Mouse (Mus musculus): Measurements from ENCODE around the gene 1700001J03Rik. TPM values are rescaled to one million over a fixed set of nuclear protein-coding genes. Genes with fewer than 3 reads are reported as not detected.

The 1700001J03Rik gene
- polyA plus RNA-seq, 1 experiment from 2014 or later: not detected

DNA sequence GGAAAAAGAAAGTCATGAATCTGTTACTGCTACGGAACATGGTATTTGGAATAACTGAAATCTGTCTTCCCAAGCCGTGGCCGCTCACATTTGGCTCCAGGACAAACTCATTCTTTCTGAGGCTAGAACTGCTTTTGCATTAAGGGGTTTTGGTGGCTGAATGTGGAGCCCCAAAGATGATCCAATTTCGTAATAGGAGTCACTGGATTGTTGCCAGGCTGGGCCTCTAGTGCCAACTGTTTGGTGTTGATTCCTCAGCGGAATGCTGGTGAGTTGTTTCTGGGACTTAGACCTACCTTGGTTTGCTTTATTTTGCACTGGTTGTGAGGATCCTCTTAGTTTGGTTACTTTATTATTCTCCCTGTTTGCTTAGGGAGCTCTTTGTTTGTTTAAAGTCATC, 38.7 kb upstream of the 1700001J03Rik start:
- H3K9ac ChIP-seq (ENCODE audit: low read length): no peak overlapping the region
- H3K4me2 ChIP-seq (ENCODE audit: low read length): no peak overlapping the region
- peaks cover 8% of the 10 kb centered on the region for H3K4me1 ChIP-seq (ENCODE audit: control insufficient read depth, insufficient read depth, low read length)
- no peaks in the 10 kb centered on the region for H3K9me3 ChIP-seq (replicated peaks; ENCODE audit: control insufficient read depth, low read length)
- no peak for ATAC-seq
- no peak overlapping the region for H3K27ac ChIP-seq (ENCODE audit: low read depth, low read length)
- H3K36me3 ChIP-seq (ENCODE audit: control insufficient read depth, insufficient read depth, low read length): 0 out of 2 replicates have a peak, but pooled peaks cover 2% of the 10 kb centered on the region
- H3K4me3 ChIP-seq (ENCODE audit: low read depth, low read length): no peak overlapping the region
- 88% methylated on average over 5 of the region's 5 CpGs for WGBS
- H3K27me3 ChIP-seq (replicated peaks; ENCODE audit: control insufficient read depth, insufficient read depth, low read length): no peaks in the 10 kb centered on the region
- peak; percentile 3 for DNase-seq (ENCODE audit: low spot score)

- WGBS: 34% methylated on average over 6 of the region's 6 CpGs
- ATAC-seq (no peak), DNase-seq (ENCODE audit: low spot score) (no peak)
- Histone ChIP-seq H3K27ac (ENCODE audit: low read depth, low read length) (peak overlapping the region; percentile 93), H3K36me3 (ENCODE audit: control insufficient read depth, insufficient read depth, low read length) (peaks cover 17% of the 10 kb centered on the region), H3K9me3 (replicated peaks; ENCODE audit: control insufficient read depth, low read length) (no peaks in the 10 kb centered on the region), H3K4me2 (ENCODE audit: low read length) (peak overlapping the region; percentile 69), H3K4me1 (ENCODE audit: control insufficient read depth, insufficient read depth, low read length) (peaks cover 8% of the 10 kb centered on the region), H3K27me3 (replicated peaks; ENCODE audit: control insufficient read depth, insufficient read depth, low read length) (no peaks in the 10 kb centered on the region), H3K9ac (ENCODE audit: low read length) (peak overlapping the region; percentile 92), H3K4me3 (ENCODE audit: low read depth, low read length) (peak overlapping the region; percentile 72)
These were observed 36.6 kb upstream of the 1700001J03Rik start for GRCm38 (mm10) chr5:146221722-146222121.

DNA sequence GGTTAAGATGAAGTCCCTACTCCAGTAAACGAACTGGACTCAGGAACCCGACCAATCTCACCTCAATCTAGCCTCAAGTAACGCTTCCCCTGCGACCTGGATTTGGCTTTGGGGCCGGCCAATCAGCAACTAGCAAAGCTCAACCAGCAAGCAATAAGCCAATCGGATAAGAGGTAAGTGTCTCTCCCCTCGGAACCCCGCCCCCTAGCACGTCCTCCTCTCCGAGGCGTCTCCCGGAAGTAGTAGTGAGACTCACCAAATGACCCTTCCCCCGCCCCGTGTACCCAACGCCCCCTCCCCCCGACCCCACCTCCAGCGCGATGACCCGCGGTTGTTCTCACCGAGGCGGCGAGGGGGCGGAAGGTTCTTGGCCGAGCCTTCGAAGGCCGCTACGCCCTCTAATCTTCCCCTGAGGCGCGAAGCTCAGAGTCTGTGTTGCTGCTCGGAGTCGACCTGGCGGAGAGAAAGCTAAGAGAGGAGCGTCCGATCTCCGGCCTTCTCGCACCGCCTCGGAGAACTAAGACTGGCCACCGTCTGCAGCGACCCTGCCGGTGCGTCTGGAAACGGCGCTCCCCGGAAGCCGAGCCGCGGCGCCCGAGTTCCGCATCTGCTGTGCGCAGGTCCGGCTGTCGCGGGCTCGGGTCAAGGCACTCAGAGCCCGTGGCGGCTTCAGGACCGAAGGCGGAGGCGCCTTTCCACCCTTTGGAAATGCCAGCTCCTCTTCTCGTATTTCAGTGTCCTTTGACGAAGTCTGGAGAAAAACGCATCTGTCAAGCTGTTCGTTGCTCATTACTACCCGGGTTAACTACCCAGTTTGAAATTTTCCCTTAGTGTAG, 36.0 kb upstream of the 1700001J03Rik start, which contains the start of gene Rnf6:
TSS of gene Rnf6 (minus strand) at position 677 of the 836 bp plus-strand sequence.
- WGBS: under 1% methylated on average over 64 of the region's 67 CpGs
- peak; percentile 100 for ATAC-seq
- H3K27ac ChIP-seq (ENCODE audit: low read depth, low read length): peak within 1 kb of the TSS; percentile 93

DNA sequence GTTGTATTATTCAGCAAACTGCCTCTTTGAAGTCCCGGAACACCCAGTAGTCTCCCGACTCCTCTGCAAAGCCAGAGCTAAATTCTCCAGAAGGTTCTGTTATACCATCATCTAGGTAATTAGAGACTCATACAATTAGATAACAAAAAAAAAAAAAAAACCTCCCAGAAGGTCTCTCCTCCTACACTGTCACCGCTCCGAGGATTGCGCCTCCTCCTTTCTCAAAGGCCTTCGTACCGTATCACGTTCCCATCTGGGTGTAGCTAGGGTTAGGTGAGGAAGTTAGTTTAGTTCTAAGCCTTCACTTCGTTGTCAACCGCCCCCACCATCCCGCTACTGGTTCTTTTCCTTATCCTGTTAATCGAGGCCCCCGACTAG, 35.4 kb upstream of the 1700001J03Rik start:
- 6% methylated on average over 13 of the region's 13 CpGs for WGBS

More for the DNA sequence above, 36.0 kb upstream of the 1700001J03Rik start, which contains the start of gene Rnf6:
- H3K9me3 ChIP-seq (replicated peaks; ENCODE audit: control insufficient read depth, low read length): no peaks in the 10 kb centered on the region
- peak within 1 kb of the TSS; percentile 92 for H3K9ac ChIP-seq (ENCODE audit: low read length)
- H3K4me2 ChIP-seq (ENCODE audit: low read length): peak within 1 kb of the TSS; percentile 69
- peak; percentile 98 for DNase-seq (ENCODE audit: low spot score)
- peak within 1 kb of the TSS; percentile 72 for H3K4me3 ChIP-seq (ENCODE audit: low read depth, low read length)
- H3K4me1 ChIP-seq (ENCODE audit: control insufficient read depth, insufficient read depth, low read length): peaks cover 8% of the 10 kb centered on the region
- no peaks in the 10 kb centered on the region for H3K27me3 ChIP-seq (replicated peaks; ENCODE audit: control insufficient read depth, insufficient read depth, low read length)
- H3K36me3 ChIP-seq (ENCODE audit: control insufficient read depth, insufficient read depth, low read length): peaks cover 22% of the 10 kb centered on the region

DNA sequence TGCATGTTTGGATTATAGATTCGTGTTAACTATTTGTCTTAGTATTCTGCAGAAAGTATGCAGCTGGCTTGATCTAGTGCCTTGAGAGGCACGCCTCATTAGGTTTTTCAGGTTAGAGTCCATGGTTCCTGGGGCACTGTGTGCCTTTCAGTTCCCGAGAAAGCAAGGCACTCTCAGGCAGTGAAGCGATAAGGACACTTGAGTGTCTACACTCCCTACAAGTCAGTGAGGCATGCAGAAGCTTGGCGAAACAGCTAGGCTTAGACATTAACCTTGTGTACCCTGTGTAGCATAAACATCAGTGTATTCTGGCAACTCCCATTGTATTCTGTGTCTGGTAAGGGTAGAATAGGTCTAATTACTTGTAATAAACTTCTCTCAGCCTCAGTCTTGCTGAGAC, 20.4 kb upstream of the 1700001J03Rik start:
- WGBS: 95% methylated on average over 5 of the region's 5 CpGs
- H3K36me3 ChIP-seq (ENCODE audit: control insufficient read depth, insufficient read depth, low read length): peaks cover 78% of the 10 kb centered on the region

More for the DNA sequence above, 35.4 kb upstream of the 1700001J03Rik start:
- Histone ChIP-seq H3K27me3 (replicated peaks; ENCODE audit: control insufficient read depth, insufficient read depth, low read length) (no peaks in the 10 kb centered on the region), H3K4me3 (ENCODE audit: low read depth, low read length) (peak overlapping the region; percentile 72), H3K9me3 (replicated peaks; ENCODE audit: control insufficient read depth, low read length) (no peaks in the 10 kb centered on the region), H3K27ac (ENCODE audit: low read depth, low read length) (no peak overlapping the region; the same call in 1 of the 2 replicates), H3K36me3 (ENCODE audit: control insufficient read depth, insufficient read depth, low read length) (peaks cover 28% of the 10 kb centered on the region), H3K4me1 (ENCODE audit: control insufficient read depth, insufficient read depth, low read length) (peaks cover 8% of the 10 kb centered on the region), H3K4me2 (ENCODE audit: low read length) (peak overlapping the region; percentile 69), H3K9ac (ENCODE audit: low read length) (peak overlapping the region; percentile 62)
- DNase-seq (ENCODE audit: low spot score): no peak
- ATAC-seq: peak; percentile 64

GRCm38 (mm10) chr5:146203921-146204320, 18.8 kb upstream of the 1700001J03Rik start:
- WGBS: 88% methylated on average over 2 of the region's 2 CpGs
- no peak overlapping the region for H3K4me2 ChIP-seq (ENCODE audit: low read length)
- no peak for ATAC-seq

More for the DNA sequence above, 20.4 kb upstream of the 1700001J03Rik start:
- Histone ChIP-seq H3K9me3 (replicated peaks; ENCODE audit: control insufficient read depth, low read length) (no peaks in the 10 kb centered on the region), H3K9ac (ENCODE audit: low read length) (no peak overlapping the region), H3K27ac (ENCODE audit: low read depth, low read length) (no peak overlapping the region), H3K4me1 (ENCODE audit: control insufficient read depth, insufficient read depth, low read length) (no peaks in the 10 kb centered on the region), H3K4me3 (ENCODE audit: low read depth, low read length) (no peak overlapping the region), H3K27me3 (replicated peaks; ENCODE audit: control insufficient read depth, insufficient read depth, low read length) (no peaks in the 10 kb centered on the region), H3K4me2 (ENCODE audit: low read length) (no peak overlapping the region)
- no peak for DNase-seq (ENCODE audit: low spot score)
- no peak for ATAC-seq

GRCm38 (mm10) chr5:146200580-146200979, 15.5 kb upstream of the 1700001J03Rik start:
- ATAC-seq: no peak
- 99% methylated on average over 6 of the region's 6 CpGs for WGBS
- Histone ChIP-seq H3K27me3 (replicated peaks; ENCODE audit: control insufficient read depth, insufficient read depth, low read length) (no peaks in the 10 kb centered on the region), H3K36me3 (ENCODE audit: control insufficient read depth, insufficient read depth, low read length) (peaks cover 34% of the 10 kb centered on the region), H3K4me2 (ENCODE audit: low read length) (no peak overlapping the region), H3K27ac (ENCODE audit: low read depth, low read length) (no peak overlapping the region), H3K4me3 (ENCODE audit: low read depth, low read length) (no peak overlapping the region), H3K9ac (ENCODE audit: low read length) (no peak overlapping the region), H3K4me1 (ENCODE audit: control insufficient read depth, insufficient read depth, low read length) (no peaks in the 10 kb centered on the region), H3K9me3 (replicated peaks; ENCODE audit: control insufficient read depth, low read length) (no peaks in the 10 kb centered on the region)
- DNase-seq (ENCODE audit: low spot score): no peak

More at GRCm38 (mm10) chr5:146203921-146204320, 18.8 kb upstream of the 1700001J03Rik start:
- H3K27ac ChIP-seq (ENCODE audit: low read depth, low read length): no peak overlapping the region
- H3K27me3 ChIP-seq (replicated peaks; ENCODE audit: control insufficient read depth, insufficient read depth, low read length): no peaks in the 10 kb centered on the region
- peaks cover 65% of the 10 kb centered on the region for H3K36me3 ChIP-seq (ENCODE audit: control insufficient read depth, insufficient read depth, low read length)
- no peak for DNase-seq (ENCODE audit: low spot score)
- H3K9me3 ChIP-seq (replicated peaks; ENCODE audit: control insufficient read depth, low read length): no peaks in the 10 kb centered on the region
- H3K4me3 ChIP-seq (ENCODE audit: low read depth, low read length): no peak overlapping the region
- no peaks in the 10 kb centered on the region for H3K4me1 ChIP-seq (ENCODE audit: control insufficient read depth, insufficient read depth, low read length)
- H3K9ac ChIP-seq (ENCODE audit: low read length): no peak overlapping the region

- Histone ChIP-seq H3K9me3 (replicated peaks; ENCODE audit: control insufficient read depth, low read length) (no peaks in the 10 kb centered on the region), H3K36me3 (ENCODE audit: control insufficient read depth, insufficient read depth, low read length) (peaks cover 25% of the 10 kb centered on the region), H3K27ac (ENCODE audit: low read depth, low read length) (no peak overlapping the region), H3K4me1 (ENCODE audit: control insufficient read depth, insufficient read depth, low read length) (no peaks in the 10 kb centered on the region), H3K9ac (ENCODE audit: low read length) (no peak overlapping the region), H3K4me3 (ENCODE audit: low read depth, low read length) (no peak overlapping the region), H3K27me3 (replicated peaks; ENCODE audit: control insufficient read depth, insufficient read depth, low read length) (no peaks in the 10 kb centered on the region), H3K4me2 (ENCODE audit: low read length) (no peak overlapping the region)
- WGBS: 87% methylated on average over 2 of the region's 2 CpGs
- DNase-seq (ENCODE audit: low spot score): no peak
- no peak for ATAC-seq
These were observed 14.4 kb upstream of the 1700001J03Rik start for GRCm38 (mm10) chr5:146199540-146199939.

DNA sequence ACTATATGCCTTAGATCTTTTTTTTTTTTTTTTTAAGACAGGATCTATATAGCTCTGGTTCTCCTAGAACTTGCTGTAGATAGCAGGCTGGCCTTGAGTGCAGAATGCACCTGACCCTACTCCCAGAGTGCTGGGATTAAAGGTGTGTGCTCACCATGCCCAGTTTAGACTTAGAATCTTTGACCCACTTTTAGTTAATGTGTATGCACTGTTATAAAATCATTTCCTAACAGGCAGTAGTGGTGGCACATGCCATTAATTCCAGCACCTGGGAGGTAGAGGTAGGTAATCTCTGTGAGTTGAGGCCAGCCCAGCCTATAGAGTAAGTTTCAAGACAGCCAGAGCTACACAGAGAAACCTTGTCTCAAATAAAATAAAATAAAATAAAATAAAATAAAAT, 14.0 kb upstream of the 1700001J03Rik start:
- Histone ChIP-seq H3K4me3 (ENCODE audit: low read depth, low read length) (no peak overlapping the region), H3K27me3 (replicated peaks; ENCODE audit: control insufficient read depth, insufficient read depth, low read length) (no peaks in the 10 kb centered on the region), H3K9me3 (replicated peaks; ENCODE audit: control insufficient read depth, low read length) (no peaks in the 10 kb centered on the region), H3K27ac (ENCODE audit: low read depth, low read length) (no peak overlapping the region), H3K36me3 (ENCODE audit: control insufficient read depth, insufficient read depth, low read length) (peaks cover 20% of the 10 kb centered on the region), H3K4me2 (ENCODE audit: low read length) (no peak overlapping the region), H3K9ac (ENCODE audit: low read length) (no peak overlapping the region), H3K4me1 (ENCODE audit: control insufficient read depth, insufficient read depth, low read length) (no peaks in the 10 kb centered on the region)
- DNase-seq (ENCODE audit: low spot score): no peak
- ATAC-seq: no peak

All from forebrain, embryonic 14.5 days (tissue).